Mouse (Mus musculus) lung, embryonic 16.5 days (tissue): ENCODE results near the gene Trub2. TPM values are rescaled to one million over a fixed set of nuclear protein-coding genes. Genes with fewer than 3 reads are reported as not detected.
A peak's percentile ranks its signal among the peaks of the same experiment; 100 is the strongest.

ENCODE experiments used
- ATAC-seq: fragments of 200-750 bp; cut with Nextera tagmentation; 2 replicates; pipeline ENCODE4 v1.8.0; 2017; ENCODE audit warnings: low read depth, mild to moderate bottlenecking, moderate library complexity
- H3K27ac ChIP-seq: fragments of 300-500 bp; sonication (generic); 2 replicates; pipeline ENCODE4 v1.5.1; 2014; ENCODE audit warnings: mild to moderate bottlenecking, control low read depth, low read length
- H3K27me3 ChIP-seq: fragments of 300-500 bp; sonication (generic); 2 replicates; pipeline ENCODE4 v1.6.1; 2014; ENCODE audit warnings: low read depth, low read length, mixed read lengths; ENCODE audit not compliant: control insufficient read depth, insufficient read depth
- H3K36me3 ChIP-seq: fragments of 300-500 bp; sonication (generic); 2 replicates; pipeline ENCODE4 v1.6.1; 2014; ENCODE audit warnings: low read length; ENCODE audit not compliant: control insufficient read depth, insufficient read depth
- H3K4me1 ChIP-seq: fragments of 300-500 bp; sonication (generic); replicated peaks from 2 replicates; pipeline ENCODE4 v1.6.1; 2014; ENCODE audit warnings: low read length, mixed read lengths; ENCODE audit not compliant: control insufficient read depth, insufficient read depth
- H3K4me2 ChIP-seq: fragments of 300-500 bp; sonication (generic); 2 replicates; pipeline ENCODE4 v1.6.1; 2014; ENCODE audit warnings: low read depth, low read length, control low read depth
- H3K4me3 ChIP-seq: fragments of 300-500 bp; sonication (generic); 2 replicates; pipeline ENCODE4 v1.5.1; 2014; ENCODE audit warnings: mild to moderate bottlenecking, low read length, control low read depth
- H3K9ac ChIP-seq: fragments of 300-500 bp; sonication (generic); 2 replicates; pipeline ENCODE4 v1.6.1; 2014; ENCODE audit warnings: low read length, control low read depth
- H3K9me3 ChIP-seq: fragments of 300-500 bp; sonication (generic); 2 replicates; pipeline ENCODE4 v1.6.1; 2016; ENCODE audit warnings: low read length; ENCODE audit not compliant: control insufficient read depth
- WGBS: fragments of 180-500 bp; shearing (Covaris S2); extraction: QIAGEN DNeasy Blood & Tissue Kit; methylation state at CpG from one replicate; pipeline ENCODE4 v1.1.7; 2014; 5-methylcytosine and 5-hydroxymethylcytosine counted together
- polyA plus RNA-seq: library from polyadenylated mRNA; unstranded; fragments of >200 nt; fragmentation: Nextera tagmentation; extraction: Ambion mirVana; gene quantifications from 2 replicates; pipeline ENCODE4 v1.2.1, GENCODE M21; 2015

The Trub2 gene
- polyA plus RNA-seq, 1 experiment from 2014 or later: 33.9 TPM

- peak overlapping the region; percentile 90 for H3K27ac ChIP-seq
- peaks cover 5% of the 10 kb centered on the region; the same call in 1 of the 2 replicates for H3K36me3 ChIP-seq
- 5% methylated on average over 6 of the region's 6 CpGs for WGBS
- H3K9me3 ChIP-seq: no peaks in the 10 kb centered on the region
- H3K4me1 ChIP-seq: peaks cover 15% of the 10 kb centered on the region
- H3K27me3 ChIP-seq: no peaks in the 10 kb centered on the region
- ATAC-seq: peak; percentile 95
- H3K4me3 ChIP-seq: no peak overlapping the region
- peak overlapping the region; percentile 9; the same call in 1 of the 2 replicates for H3K9ac ChIP-seq
- peak overlapping the region; percentile 10; the same call in 1 of the 2 replicates for H3K4me2 ChIP-seq
These were observed 71.6 kb downstream of the Trub2 start for GRCm38 (mm10) chr2:29716691-29717090.

- H3K27ac ChIP-seq: peak overlapping the region; percentile 90
- WGBS: 16% methylated on average over 7 of the region's 7 CpGs
- peaks cover 5% of the 10 kb centered on the region; the same call in 1 of the 2 replicates for H3K36me3 ChIP-seq
- no peaks in the 10 kb centered on the region for H3K27me3 ChIP-seq
- H3K4me1 ChIP-seq: peaks cover 15% of the 10 kb centered on the region
- no peaks in the 10 kb centered on the region for H3K9me3 ChIP-seq
- H3K4me2 ChIP-seq: peak overlapping the region; percentile 10; the same call in 1 of the 2 replicates
- ATAC-seq: peak; percentile 31
- no peak overlapping the region for H3K4me3 ChIP-seq
- H3K9ac ChIP-seq: peak overlapping the region; percentile 9; the same call in 1 of the 2 replicates
These were observed 72.2 kb downstream of the Trub2 start for GRCm38 (mm10) chr2:29716143-29716542.

GRCm38 (mm10) chr2:29714127-29714526 lies 74.2 kb downstream of the Trub2 start:
- Histone ChIP-seq H3K36me3 (no peaks in the 10 kb centered on the region), H3K27ac (no peak overlapping the region), H3K4me3 (no peak overlapping the region), H3K27me3 (no peaks in the 10 kb centered on the region), H3K4me1 (peaks cover 15% of the 10 kb centered on the region), H3K9me3 (no peaks in the 10 kb centered on the region), H3K9ac (no peak overlapping the region), H3K4me2 (no peak overlapping the region)
- ATAC-seq: no peak
- 76% methylated on average over 5 of the region's 5 CpGs for WGBS

GRCm38 (mm10) chr2:29713501-29713900 lies 74.8 kb downstream of the Trub2 start:
- H3K9me3 ChIP-seq: no peaks in the 10 kb centered on the region
- no peak for ATAC-seq
- 100% methylated on average over 1 of the region's 2 CpGs for WGBS
- H3K36me3 ChIP-seq: 0 out of 2 replicates have a peak, but pooled peaks cover 2% of the 10 kb centered on the region
- peaks cover 15% of the 10 kb centered on the region for H3K4me1 ChIP-seq
- no peak overlapping the region for H3K4me2 ChIP-seq
- no peaks in the 10 kb centered on the region for H3K27me3 ChIP-seq
- no peak overlapping the region for H3K4me3 ChIP-seq
- H3K9ac ChIP-seq: no peak overlapping the region
- no peak overlapping the region for H3K27ac ChIP-seq

- H3K36me3 ChIP-seq: peaks cover 6% of the 10 kb centered on the region
- no peak overlapping the region for H3K27ac ChIP-seq
- H3K9me3 ChIP-seq: no peaks in the 10 kb centered on the region
- H3K27me3 ChIP-seq: no peaks in the 10 kb centered on the region
- no peak overlapping the region for H3K4me3 ChIP-seq
- WGBS: 72% methylated on average over 5 of the region's 5 CpGs
- ATAC-seq: no peak
- H3K4me1 ChIP-seq: peaks cover 13% of the 10 kb centered on the region
- no peak overlapping the region for H3K4me2 ChIP-seq
- H3K9ac ChIP-seq: no peak overlapping the region
These were observed 76.4 kb downstream of the Trub2 start for GRCm38 (mm10) chr2:29711877-29712276.

Other genes with a start within 250 kb of the Trub2 start
- gene Rapgef1, start 168.8 kb downstream of the Trub2 start, polyA plus RNA-seq: 10.7 and 12.2 TPM in 2 replicates
- 0.45 and 1.9 TPM in 2 replicates for gene Gm13420, start 36.8 kb downstream of the Trub2 start, polyA plus RNA-seq
- gene Gm13547, start 29.2 kb downstream of the Trub2 start, polyA plus RNA-seq: not detected in 2 replicates
- gene Coq4, start 1.0 kb downstream of the Trub2 start, polyA plus RNA-seq: 28.3 and 29.0 TPM in 2 replicates
- gene Slc27a4, start 14.1 kb upstream of the Trub2 start, polyA plus RNA-seq: 11.7 and 13.3 TPM in 2 replicates
- 24.8 and 31.0 TPM in 2 replicates for gene Urm1, start 31.6 kb upstream of the Trub2 start, polyA plus RNA-seq
- gene Cercam, start 80.7 kb upstream of the Trub2 start, polyA plus RNA-seq: 14.8 and 17.6 TPM in 2 replicates
- 60.8 and 62.3 TPM in 2 replicates for gene Odf2, start 100.7 kb upstream of the Trub2 start, polyA plus RNA-seq
- gene Gle1, start 146.9 kb upstream of the Trub2 start, polyA plus RNA-seq: 70.4 and 70.9 TPM in 2 replicates
- gene Sptan1, start 177.1 kb upstream of the Trub2 start, polyA plus RNA-seq: 98.4 and 109 TPM in 2 replicates